Mouse (Mus musculus) T-cell, adult 2 months (primary cell): ENCODE data around the gene Cog5.

Experiments used
- DNase-seq: peaks from one replicate; pipeline ENCODE4 v3.0.0; 2022; ENCODE audit warnings: low spot score

Gene Cog5

GRCm38 (mm10) chr12:31939026-31939425 lies 284.4 kb downstream of the Cog5 start:
- no peak for DNase-seq

- DNase-seq, result no peak
These were observed 288.5 kb downstream of the Cog5 start for GRCm38 (mm10) chr12:31943020-31943654.

- DNase-seq, result no peak
These were observed 289.7 kb downstream of the Cog5 start for GRCm38 (mm10) chr12:31944405-31944804.

- DNase-seq, result peak; percentile 61
These were observed 292.8 kb downstream of the Cog5 start for GRCm38 (mm10) chr12:31947476-31947875.

GRCm38 (mm10) chr12:31948101-31949000 lies 293.7 kb downstream of the Cog5 start:
- no peak for DNase-seq

- peak; percentile 80 for DNase-seq
These were observed 294.6 kb downstream of the Cog5 start for GRCm38 (mm10) chr12:31949193-31949741.

GRCm38 (mm10) chr12:31949759-31950658 lies 295.3 kb downstream of the Cog5 start, which contains the start of gene Hbp1:
TSS of gene Hbp1 (minus strand) at chr12:31950535.
- DNase-seq, result peak; percentile 99

- no peak for DNase-seq
These were observed 296.0 kb downstream of the Cog5 start for GRCm38 (mm10) chr12:31950659-31951031.

- no peak for DNase-seq
These were observed 301.2 kb downstream of the Cog5 start for GRCm38 (mm10) chr12:31955843-31956242.

GRCm38 (mm10) chr12:31964074-31964473 lies 309.4 kb downstream of the Cog5 start:
- no peak for DNase-seq

GRCm38 (mm10) chr12:31965517-31966212 lies 311.0 kb downstream of the Cog5 start:
- DNase-seq, result no peak

- DNase-seq, result no peak
These were observed 311.7 kb downstream of the Cog5 start for GRCm38 (mm10) chr12:31966405-31966804.

GRCm38 (mm10) chr12:31967536-31967935 lies 312.9 kb downstream of the Cog5 start:
- DNase-seq, result peak; percentile 57

GRCm38 (mm10) chr12:31969111-31969510 lies 314.4 kb downstream of the Cog5 start:
- DNase-seq, result no peak

- no peak for DNase-seq
These were observed 316.9 kb downstream of the Cog5 start for GRCm38 (mm10) chr12:31971547-31971946.

- DNase-seq, result peak; percentile 48
These were observed 319.0 kb downstream of the Cog5 start for GRCm38 (mm10) chr12:31973473-31974172.

- peak; percentile 35 for DNase-seq
These were observed 321.9 kb downstream of the Cog5 start for GRCm38 (mm10) chr12:31976544-31976943.

- no peak for DNase-seq
These were observed 323.0 kb downstream of the Cog5 start for GRCm38 (mm10) chr12:31977613-31978195.

- no peak for DNase-seq
These were observed 328.6 kb downstream of the Cog5 start for GRCm38 (mm10) chr12:31983238-31983637.

GRCm38 (mm10) chr12:31983769-31984168 lies 329.1 kb downstream of the Cog5 start:
- no peak for DNase-seq
